Mouse (Mus musculus) C2C12 (cell line): Measurements from ENCODE around the gene Prrc2b.

Experiments used
- CTCF ChIP-seq: IDR thresholded peaks from one replicate; pipeline ENCODE4 v1.5.1; 2011; ENCODE audit not compliant: control insufficient read depth, insufficient read depth, insufficient read length
- USF1 ChIP-seq: IDR thresholded peaks from one replicate; pipeline ENCODE4 v1.6.1; 2011; ENCODE audit warnings: low read depth, mild to moderate bottlenecking, control low read depth, moderate library complexity

- TF ChIP-seq CTCF (peak; percentile 8), USF1 (no peak)
These were observed 7.8 kb downstream of the Prrc2b start for GRCm38 (mm10) chr2:32158616-32159239.
